Mouse (Mus musculus): Measurements from ENCODE around the gene Chst11. TPM values are rescaled to one million over a fixed set of nuclear protein-coding genes. Genes with fewer than 3 reads are reported as not detected.

Chst11 gene
- total RNA-seq, 2 experiments from 2014 or later, result 27.7 to 33.0 TPM

- DNase-seq (ENCODE audit: low spot score in 2 of 2), result no peak
Measured at GRCm38 (mm10) chr10:83165521-83166243, 180.4 kb downstream of the Chst11 start.

- no peak for DNase-seq (ENCODE audit: low spot score in 2 of 2)
Measured at GRCm38 (mm10) chr10:83166272-83166671, 181.0 kb downstream of the Chst11 start.

DNA sequence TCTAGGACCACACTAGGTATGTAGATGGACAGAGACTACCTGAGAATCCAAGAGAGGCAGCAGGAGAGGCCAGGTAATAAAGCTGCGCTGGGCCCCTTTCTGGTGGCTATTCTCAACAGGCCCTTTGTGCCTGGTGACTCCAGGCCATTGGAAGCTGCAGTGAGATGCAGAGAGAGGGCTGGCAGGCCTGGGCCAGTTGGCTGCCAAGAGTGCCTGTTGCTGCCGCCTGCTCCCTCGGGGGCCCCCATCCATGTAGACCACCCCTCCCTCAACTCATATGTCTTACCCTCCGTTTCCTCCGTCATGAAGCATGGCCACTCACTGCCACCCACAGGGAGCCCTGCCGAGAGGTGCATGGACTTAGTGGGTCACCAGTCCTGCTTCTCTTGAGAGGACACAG is 182.2 kb downstream of the Chst11 start:
- DNase-seq (ENCODE audit: low spot score in 2 of 2), result no peak

DNA sequence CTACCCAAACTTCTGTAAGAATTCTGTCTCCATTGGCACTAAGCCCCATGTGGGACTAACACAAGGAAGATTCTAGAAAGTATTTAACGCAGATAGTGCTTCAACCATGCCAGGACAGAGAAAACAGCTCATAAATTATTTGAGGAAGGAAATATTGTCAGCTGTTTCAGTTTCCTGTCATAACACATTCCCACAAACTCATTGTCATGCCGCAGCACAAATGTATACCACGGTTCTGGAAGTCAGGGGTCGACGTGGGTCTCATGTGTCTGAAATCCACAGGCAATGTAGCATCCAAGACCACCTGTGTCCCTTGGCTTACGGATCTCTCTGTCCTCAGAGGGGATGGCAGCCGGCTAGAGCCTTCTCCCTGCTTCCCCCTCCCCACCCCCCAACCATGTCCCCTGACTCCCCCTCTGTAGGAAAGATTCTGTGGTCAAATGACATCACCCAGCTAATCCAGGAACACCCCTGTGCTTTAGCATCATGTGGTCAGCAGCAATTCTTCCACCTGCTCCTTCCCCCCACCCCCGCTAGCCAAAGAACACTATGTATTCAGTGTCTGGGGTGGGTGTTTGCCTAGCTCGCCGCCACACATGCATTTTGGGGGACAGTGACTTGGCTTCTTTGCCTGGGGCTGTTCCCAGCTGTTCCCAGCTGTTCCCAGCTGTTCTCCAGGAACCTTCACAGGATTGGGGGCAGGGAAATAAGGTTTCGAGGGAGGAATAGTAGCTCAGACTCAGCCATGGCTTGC is 183.2 kb downstream of the Chst11 start:
- no peak for DNase-seq (ENCODE audit: low spot score in 2 of 2)

DNA sequence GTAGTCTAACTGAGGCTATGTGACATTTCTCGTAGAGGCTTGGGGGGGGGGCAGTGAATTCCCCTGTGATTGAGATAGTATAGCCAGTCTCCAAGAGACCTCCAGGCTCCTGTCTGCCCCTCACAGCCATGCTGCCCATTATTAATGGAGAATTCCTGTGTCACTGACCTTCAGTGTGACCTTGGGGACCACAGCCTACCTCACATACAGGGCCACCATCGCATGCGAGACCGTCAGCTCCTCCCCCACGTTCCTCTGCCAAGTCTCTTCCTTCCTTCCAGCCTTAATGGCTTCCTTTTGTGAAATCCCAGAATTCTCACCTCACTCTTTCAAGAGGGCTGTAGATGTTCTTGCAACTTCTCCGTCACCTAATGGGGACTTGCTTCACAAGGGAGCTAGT is 184.3 kb downstream of the Chst11 start:
- no peak for DNase-seq (ENCODE audit: low spot score in 2 of 2)

DNA sequence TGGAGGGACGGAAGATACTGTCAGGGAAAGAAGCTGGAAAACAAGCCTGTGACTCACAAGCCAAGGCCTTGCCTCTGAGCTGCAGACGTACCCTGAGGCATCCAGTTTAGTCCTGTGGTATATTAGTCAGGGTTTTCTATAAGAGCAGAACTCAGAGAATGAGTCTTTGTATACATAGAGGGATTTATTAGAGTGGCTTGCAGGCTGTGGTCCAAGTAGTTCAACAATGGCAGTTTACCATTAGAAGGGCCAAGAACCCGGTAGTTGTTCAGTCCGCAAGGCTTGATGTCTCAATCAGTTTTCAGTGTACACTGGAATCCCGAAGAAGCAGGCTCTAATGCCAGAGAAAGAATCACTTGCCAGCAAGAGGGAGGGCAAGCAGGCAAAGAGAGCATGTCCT is 192.9 kb downstream of the Chst11 start:
- DNase-seq (ENCODE audit: low spot score in 2 of 2), result no peak

- no peak for DNase-seq (ENCODE audit: low spot score in 2 of 2)
Measured at GRCm38 (mm10) chr10:83178661-83179060, 193.4 kb downstream of the Chst11 start.

GRCm38 (mm10) chr10:83181831-83182572 is 196.7 kb downstream of the Chst11 start:
- DNase-seq (ENCODE audit: low spot score in 2 of 2), result no peak

DNA sequence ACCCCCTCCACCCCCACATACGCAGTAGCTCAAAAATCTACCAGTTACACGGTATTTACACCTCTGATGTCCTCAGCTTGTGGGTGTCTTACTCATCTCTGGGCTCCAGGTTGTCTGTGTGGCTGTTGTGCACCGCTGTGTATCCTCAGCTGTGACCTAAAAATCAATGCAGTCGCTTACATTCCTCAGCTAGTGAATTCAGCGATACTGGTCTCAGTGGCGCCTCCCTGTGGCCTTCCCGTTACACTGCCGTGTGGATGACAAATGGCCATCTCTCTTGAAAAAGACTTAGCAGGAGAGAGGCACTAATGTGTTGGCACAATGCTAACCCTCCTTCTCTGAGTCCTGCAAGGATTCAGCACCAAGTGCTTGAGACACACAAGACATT is 197.3 kb downstream of the Chst11 start:
- peak; percentile 53 to 71 for DNase-seq (ENCODE audit: low spot score in 2 of 2)

DNA sequence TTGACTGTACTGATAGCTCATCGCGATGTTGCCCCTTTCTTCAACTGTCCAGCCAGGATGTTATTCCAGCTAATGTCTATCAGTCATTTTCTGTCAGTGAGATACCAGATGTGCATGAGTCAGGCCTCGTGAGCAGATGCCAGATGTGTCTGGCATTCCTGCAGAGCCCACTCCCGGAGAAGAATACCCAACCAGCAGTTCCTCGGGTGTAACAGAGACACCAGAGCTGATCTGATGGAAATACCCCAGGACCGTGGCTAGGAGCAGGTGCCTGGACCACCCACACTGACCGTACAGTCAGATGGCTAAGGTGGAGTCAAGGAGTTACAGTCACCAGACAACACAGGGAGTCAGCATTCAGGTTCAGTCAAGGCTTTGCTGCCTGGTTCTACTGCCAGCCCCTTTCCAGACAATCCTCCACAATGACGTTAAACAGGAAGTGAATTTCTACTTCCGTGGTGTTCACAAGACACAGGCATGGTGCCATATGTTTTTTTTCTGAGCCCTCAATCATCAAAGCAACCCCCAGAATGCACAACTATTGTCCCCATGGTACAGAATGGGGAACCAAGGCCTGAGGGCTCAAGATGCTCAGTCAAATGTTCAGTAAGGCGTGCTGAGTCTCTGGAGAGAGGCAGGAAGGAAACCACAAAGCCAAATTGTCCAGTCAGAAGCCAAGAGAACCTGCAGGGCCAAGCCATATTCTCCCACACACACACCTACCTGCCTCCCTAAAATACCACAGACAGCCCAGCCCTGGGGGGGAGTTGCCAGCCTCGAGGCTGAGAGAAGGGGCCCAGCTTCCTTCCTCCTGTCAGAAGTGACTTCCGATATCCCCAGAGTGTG is 198.6 kb downstream of the Chst11 start:
- DNase-seq (ENCODE audit: low spot score in 2 of 2), result no peak

DNA sequence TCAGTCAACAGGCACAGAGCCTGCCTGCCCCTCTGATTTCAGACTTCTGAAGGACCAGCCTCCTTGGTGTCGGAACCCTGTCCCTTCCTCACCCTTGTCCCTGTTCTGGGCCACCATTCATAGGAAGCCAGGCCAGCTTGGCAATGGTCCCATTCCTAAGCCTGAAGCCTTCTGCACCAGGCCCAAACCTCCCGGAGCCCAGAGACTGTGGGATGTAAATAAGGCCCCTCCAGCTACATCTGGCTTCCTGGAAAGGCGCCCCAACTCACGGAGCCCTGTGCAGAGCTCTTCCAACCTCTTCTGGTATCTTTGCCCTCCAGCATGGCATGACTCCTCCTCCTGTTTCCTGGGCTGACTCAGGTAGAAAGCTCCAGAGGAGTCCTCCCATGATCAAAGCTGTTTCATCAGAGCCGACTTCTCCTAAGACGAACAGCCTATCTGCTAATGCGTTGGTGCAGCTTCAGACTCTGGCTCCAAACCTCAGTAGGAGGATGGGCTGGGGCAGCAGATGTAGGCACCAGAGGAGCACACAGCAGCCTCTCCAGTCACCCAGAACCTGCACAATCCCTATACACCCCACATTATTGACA is 199.3 kb downstream of the Chst11 start:
- DNase-seq (ENCODE audit: low spot score in 2 of 2), result no peak

DNA sequence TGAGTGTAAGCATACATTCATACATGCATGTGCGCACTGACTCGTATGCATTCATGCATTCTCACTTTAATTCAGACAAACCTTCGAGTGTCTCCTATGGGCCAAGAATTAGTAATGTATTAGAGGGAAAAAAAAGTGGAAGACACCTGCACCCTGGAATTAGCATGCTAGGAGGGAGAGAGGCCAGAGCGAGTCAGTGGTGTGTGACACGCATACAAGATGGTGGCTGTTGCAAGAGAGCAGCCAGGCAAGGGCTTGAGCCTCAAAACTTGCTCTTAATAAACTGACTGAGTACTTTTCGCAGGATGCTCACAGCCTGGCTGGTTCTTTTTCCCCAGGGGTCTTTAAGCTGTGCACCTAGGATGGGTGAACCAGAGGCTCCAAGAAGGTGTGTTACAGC is 199.8 kb downstream of the Chst11 start:
- no peak for DNase-seq (ENCODE audit: low spot score in 2 of 2)

- DNase-seq (ENCODE audit: low spot score in 2 of 2), result no peak
Measured at GRCm38 (mm10) chr10:83186167-83186566, 200.9 kb downstream of the Chst11 start.

DNA sequence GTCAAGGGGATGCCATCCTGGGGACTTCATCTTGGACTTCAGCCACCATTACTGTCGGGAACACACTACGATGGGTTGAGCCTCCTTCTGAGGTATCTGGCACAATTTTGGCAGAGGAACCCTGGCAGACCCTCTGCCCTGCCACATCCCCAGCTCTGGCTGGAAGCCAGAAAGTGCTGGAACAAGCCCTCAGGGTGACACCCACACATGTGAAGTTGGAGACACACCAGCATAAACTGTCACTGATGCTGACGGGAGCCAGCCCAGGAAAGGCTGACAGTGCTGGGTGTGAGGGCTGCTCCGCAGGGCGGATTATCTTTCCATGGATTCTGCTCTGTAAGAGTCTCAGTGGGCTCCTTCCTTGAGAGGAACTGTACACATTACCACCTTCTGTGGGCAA is 201.7 kb downstream of the Chst11 start:
- no peak for DNase-seq (ENCODE audit: low spot score in 2 of 2)

- DNase-seq (ENCODE audit: low spot score in 2 of 2), result no peak
Measured at GRCm38 (mm10) chr10:83189071-83189470, 203.8 kb downstream of the Chst11 start.

DNA sequence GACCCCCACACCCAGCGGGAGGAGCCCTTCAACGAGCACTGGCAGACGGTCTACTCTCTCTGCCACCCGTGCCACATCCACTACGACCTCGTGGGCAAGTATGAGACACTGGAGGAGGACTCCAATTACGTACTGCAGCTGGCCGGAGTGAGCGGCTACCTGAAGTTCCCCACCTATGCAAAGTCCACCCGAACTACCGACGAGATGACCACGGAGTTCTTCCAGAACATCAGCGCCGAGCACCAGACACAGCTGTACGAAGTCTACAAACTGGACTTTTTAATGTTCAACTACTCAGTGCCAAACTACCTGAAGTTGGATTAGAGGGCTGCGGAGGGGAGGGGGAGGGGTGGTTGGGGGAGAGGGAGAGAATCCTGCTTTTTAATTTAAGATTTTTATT is 206.2 kb downstream of the Chst11 start:
- no peak for DNase-seq (ENCODE audit: low spot score in 2 of 2)

- DNase-seq (ENCODE audit: low spot score in 2 of 2), result no peak
Measured at GRCm38 (mm10) chr10:83191982-83192381, 206.7 kb downstream of the Chst11 start.

DNA sequence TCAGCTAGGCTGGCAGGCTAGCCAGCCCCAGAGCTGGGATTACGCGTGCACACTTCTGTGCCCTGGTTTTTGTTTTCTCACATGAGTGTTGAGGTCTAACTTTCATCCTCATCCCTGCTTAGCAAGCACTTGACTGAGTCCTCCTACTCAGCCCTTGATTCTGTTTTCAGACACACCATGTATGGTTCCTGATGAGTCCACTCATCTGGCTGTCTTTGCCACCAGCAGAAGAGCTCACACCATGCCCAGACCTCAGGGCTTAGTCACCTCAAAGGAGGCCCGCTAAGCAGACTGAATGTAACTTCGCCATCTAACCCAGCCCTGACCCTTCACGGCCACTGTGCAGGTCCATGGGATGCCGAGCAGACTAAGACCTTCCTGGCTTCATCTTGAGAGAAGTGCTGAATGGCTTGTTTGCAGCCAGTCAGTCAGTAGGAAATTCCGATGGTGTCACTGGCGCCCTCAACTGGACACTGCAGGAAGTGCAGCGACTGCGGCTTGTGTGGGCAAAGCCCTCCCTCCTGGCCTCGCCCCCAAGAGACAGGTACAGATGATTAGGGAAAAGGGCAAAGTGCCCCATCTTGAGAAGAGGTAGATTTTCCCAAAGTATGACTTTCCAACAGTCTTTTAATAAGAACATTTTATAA is 212.5 kb downstream of the Chst11 start:
- peak; percentile 56 to 61 for DNase-seq (ENCODE audit: low spot score in 2 of 2)

- no peak for DNase-seq (ENCODE audit: low spot score in 2 of 2)
Measured at GRCm38 (mm10) chr10:83198692-83199091, 213.4 kb downstream of the Chst11 start.

DNA sequence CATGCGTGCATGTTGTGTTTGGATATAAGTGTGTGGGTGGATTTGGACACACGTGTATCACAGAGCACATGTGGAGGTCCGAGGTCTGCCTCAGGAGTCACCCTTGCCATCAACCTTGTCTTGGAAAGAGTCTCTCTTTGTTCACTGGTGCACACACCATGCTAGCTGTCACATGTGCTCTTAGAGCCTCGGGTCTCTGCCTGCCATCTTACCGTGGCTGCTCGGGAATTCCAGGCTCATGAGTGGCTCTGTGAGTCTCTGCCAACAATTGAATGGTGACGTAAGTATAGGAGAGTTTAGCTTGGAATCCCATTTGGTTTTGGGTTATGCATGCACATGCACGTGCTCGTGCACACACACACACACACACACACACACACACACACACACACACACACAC is 214.0 kb downstream of the Chst11 start:
- DNase-seq (ENCODE audit: low spot score in 2 of 2), result no peak
